In genomic region chr9:44213538-44213937, GRCm38 (mm10) we compare ENCODE assay signal across 20 mouse cellular contexts. TPM values are rescaled to one million over a fixed set of nuclear protein-coding genes. Genes with fewer than 3 reads are reported as not detected.
DNase-seq lines count a peak whose midpoint lies in the region; ATAC-seq and TF ChIP-seq lines count a peak whose summit lies in the region.
"Had no signal": no experiment of that assay in that cellular context is flagged by ENCODE, and none has a peak within 500 bp of the region (broad histone marks: within the 10 kb centered on the region; RNA-seq: fewer than 3 reads in every experiment).

No protein-coding gene starts in this region.

- peaks cover 2% of the 10 kb centered on the region; the same call in 1 of the 2 replicates for H3K4me1 ChIP-seq in spleen, adult 2 months (ENCODE audit: control insufficient read depth, insufficient read depth, insufficient read length)
- no peaks in the 10 kb centered on the region for H3K4me1 ChIP-seq in heart, embryonic 10.5 days
- no peaks in the 10 kb centered on the region for H3K4me1 ChIP-seq in intestine, embryonic 15.5 days (replicated peaks)
- H3K4me1 ChIP-seq: embryonic facial prominence, embryonic 13.5 days; midbrain, embryonic 10.5 days had no signal

- H3K9me3 ChIP-seq in heart, embryonic 10.5 days, result no peaks in the 10 kb centered on the region
- no peaks in the 10 kb centered on the region for H3K9me3 ChIP-seq in intestine, embryonic 15.5 days
- H3K9me3 ChIP-seq: embryonic facial prominence, embryonic 13.5 days; liver, embryonic 15.5 days had no signal

- no peak overlapping the region for H3K4me2 ChIP-seq in intestine, embryonic 15.5 days (replicated peaks)
- H3K4me2 ChIP-seq: embryonic facial prominence, embryonic 13.5 days; hindbrain, embryonic 14.5 days; liver, embryonic 15.5 days had no signal

- no peak for TF ChIP-seq POLR2A in spleen, adult 2 months (IDR thresholded peaks at IDR 0.05; ENCODE audit: low read depth, low read length)

- no peak for TF ChIP-seq CTCF in spleen, adult 2 months (IDR thresholded peaks at IDR 0.05; ENCODE audit: extremely low read depth, insufficient read depth, insufficient read length, insufficient replicate concordance)

- H3K36me3 ChIP-seq in spleen, adult 2 months (ENCODE audit: control insufficient read depth, insufficient read depth, low read length), result no peaks in the 10 kb centered on the region
- peaks cover 24% of the 10 kb centered on the region for H3K36me3 ChIP-seq in heart, embryonic 10.5 days
- no peaks in the 10 kb centered on the region for H3K36me3 ChIP-seq in intestine, embryonic 15.5 days

- peak overlapping the region; percentile 43; the same call in 1 of the 2 replicates for H3K27ac ChIP-seq in spleen, adult 2 months (ENCODE audit: insufficient read depth, low read length)
- no peak overlapping the region for H3K27ac ChIP-seq in heart, embryonic 10.5 days
- no peak overlapping the region for H3K27ac ChIP-seq in intestine, embryonic 15.5 days
- H3K27ac ChIP-seq: embryonic facial prominence, embryonic 13.5 days; hindbrain, embryonic 14.5 days; liver, embryonic 15.5 days; midbrain, embryonic 10.5 days had no signal

- no peaks in the 10 kb centered on the region for H3K27me3 ChIP-seq in spleen, adult 2 months (ENCODE audit: control insufficient read depth, insufficient read depth, low read length)
- H3K27me3 ChIP-seq in heart, embryonic 10.5 days (ENCODE audit: insufficient read depth, poor library complexity, severe bottlenecking), result no peaks in the 10 kb centered on the region
- H3K27me3 ChIP-seq in intestine, embryonic 15.5 days (replicated peaks), result no peaks in the 10 kb centered on the region
- H3K27me3 ChIP-seq: embryonic facial prominence, embryonic 13.5 days; liver, embryonic 15.5 days had no signal

- ATAC-seq in granulocyte monocyte progenitor cell, adult 5-6 weeks (replicated peaks; ENCODE audit: poor library complexity, severe bottlenecking), result peak; percentile 99
- peak; percentile 63; the same call in 1 of the 2 replicates for ATAC-seq in neutrophil, adult 5-6 weeks (ENCODE audit: extremely low read depth, insufficient number of reproducible peaks, low FRiP score, poor library complexity, severe bottlenecking)
- ATAC-seq in intestine, embryonic 15.5 days, result no peak
- ATAC-seq: intestine, embryonic 16.5 days; lung, postnatal 0 days had no signal

- 25% methylated on average over 14 of the region's 14 CpGs for WGBS in spleen, adult 2 months
- 97% methylated on average over 14 of the region's 14 CpGs for WGBS in heart, embryonic 10.5 days
- 94% methylated on average over 14 of the region's 14 CpGs for WGBS in intestine, embryonic 15.5 days

- peak in 1 of 2 experiments; percentile 6 for DNase-seq in spleen, adult 2 months (ENCODE audit: low read depth in 1 of 2, low spot score in 2 of 2)
- DNase-seq in spleen, adult 12 weeks (ENCODE audit: low spot score), result no peak
- DNase-seq in ZHBTc4 (ENCODE audit: low read depth, low spot score), result peak; percentile 24
- DNase-seq in heart, embryonic 10.5 days (ENCODE audit: low spot score), result no peak
- DNase-seq: cerebellum, adult 18-20 months; gastrocnemius, postnatal 25 days; heart, postnatal 14 days; thymus, postnatal 4 days had no signal

- no peak overlapping the region; the same call in 1 of the 2 replicates for H3K4me3 ChIP-seq in spleen, adult 2 months (ENCODE audit: extremely low read depth, insufficient read depth, insufficient read length)
- H3K4me3 ChIP-seq in heart, embryonic 10.5 days, result no peak overlapping the region
- no peak overlapping the region for H3K4me3 ChIP-seq in intestine, embryonic 15.5 days (replicated peaks)
- H3K4me3 ChIP-seq: embryonic facial prominence, embryonic 13.5 days; liver, embryonic 15.5 days; midbrain, embryonic 10.5 days had no signal

- H3K9ac ChIP-seq in intestine, embryonic 15.5 days, result no peak overlapping the region
- H3K9ac ChIP-seq: embryonic facial prominence, embryonic 13.5 days; hindbrain, embryonic 14.5 days; liver, embryonic 15.5 days had no signal

RNA-seq across cellular contexts. Expression of gene Cbl, which starts 20.3 kb away (rescaled TPM):
- polyA plus RNA-seq in spleen, adult 2 months (2012; rRNA removed), result 16.1 and 20.3 TPM in 2 replicates
- total RNA-seq in granulocyte monocyte progenitor cell, adult 5-6 weeks (2014; fragmentation: Nextera tagmentation), result 89.7 and 108 TPM in 2 replicates
- 40.3 and 42.9 TPM in 2 replicates for total RNA-seq in granulocyte monocyte progenitor cell, adult 5-6 weeks (2017)
- 89.2 and 92.0 TPM in 2 replicates for total RNA-seq in neutrophil, adult 5-6 weeks (2017)
- polyA plus RNA-seq in heart, embryonic 10.5 days (2016; fragmentation: Nextera tagmentation; extraction: Ambion mirVana), result 16.2 and 16.3 TPM in 2 replicates
- polyA plus RNA-seq in intestine, embryonic 15.5 days (2015; fragmentation: Nextera tagmentation; extraction: Ambion mirVana), result 13.2 and 14.8 TPM in 2 replicates

RNA-seq across cellular contexts. Expression of gene Ccdc153, which starts 26.9 kb away (rescaled TPM):
- polyA plus RNA-seq in spleen, adult 2 months (2012; rRNA removed), result not detected in 2 replicates
- not detected in 2 replicates for total RNA-seq in granulocyte monocyte progenitor cell, adult 5-6 weeks (2014; fragmentation: Nextera tagmentation)
- not detected in 2 replicates for total RNA-seq in granulocyte monocyte progenitor cell, adult 5-6 weeks (2017)
- not detected in 2 replicates for total RNA-seq in neutrophil, adult 5-6 weeks (2017)
- polyA plus RNA-seq in heart, embryonic 10.5 days (2016; fragmentation: Nextera tagmentation; extraction: Ambion mirVana), result not detected in 2 replicates
- polyA plus RNA-seq in intestine, embryonic 15.5 days (2015; fragmentation: Nextera tagmentation; extraction: Ambion mirVana), result not detected in 2 replicates
- total RNA-seq: gastrocnemius, postnatal 25 days had no signal
- polyA plus RNA-seq: embryonic facial prominence, embryonic 13.5 days; hindbrain, embryonic 14.5 days; intestine, embryonic 16.5 days; kidney, embryonic 16.5 days; limb, embryonic 14.5 days; liver, embryonic 15.5 days; midbrain, embryonic 10.5 days; neural tube, embryonic 14.5 days had no signal

RNA-seq across cellular contexts. Expression of gene Pdzd3, which starts 37.7 kb away (rescaled TPM):
- 0.07 and 0.08 TPM in 2 replicates for polyA plus RNA-seq in spleen, adult 2 months (2012; rRNA removed)
- not detected in 2 replicates for total RNA-seq in granulocyte monocyte progenitor cell, adult 5-6 weeks (2014; fragmentation: Nextera tagmentation)
- total RNA-seq in granulocyte monocyte progenitor cell, adult 5-6 weeks (2017), result 0.22 TPM in 1 of 2 replicates, not detected in the other
- 1.0 and 1.6 TPM in 2 replicates for total RNA-seq in neutrophil, adult 5-6 weeks (2017)
- polyA plus RNA-seq in heart, embryonic 10.5 days (2016; fragmentation: Nextera tagmentation; extraction: Ambion mirVana), result not detected in 2 replicates
- 11.7 and 12.9 TPM in 2 replicates for polyA plus RNA-seq in intestine, embryonic 15.5 days (2015; fragmentation: Nextera tagmentation; extraction: Ambion mirVana)
- polyA plus RNA-seq: liver, embryonic 15.5 days; midbrain, embryonic 10.5 days had no signal

RNA-seq across cellular contexts. Expression of gene Nlrx1, which starts 54.9 kb away (rescaled TPM):
- polyA plus RNA-seq in spleen, adult 2 months (2012; rRNA removed), result 8.4 and 10.7 TPM in 2 replicates
- total RNA-seq in granulocyte monocyte progenitor cell, adult 5-6 weeks (2014; fragmentation: Nextera tagmentation), result 4.9 and 11.1 TPM in 2 replicates
- 7.3 and 8.4 TPM in 2 replicates for total RNA-seq in granulocyte monocyte progenitor cell, adult 5-6 weeks (2017)
- 10.3 and 12.6 TPM in 2 replicates for total RNA-seq in neutrophil, adult 5-6 weeks (2017)
- polyA plus RNA-seq in heart, embryonic 10.5 days (2016; fragmentation: Nextera tagmentation; extraction: Ambion mirVana), result 3.1 and 4.7 TPM in 2 replicates
- polyA plus RNA-seq in intestine, embryonic 15.5 days (2015; fragmentation: Nextera tagmentation; extraction: Ambion mirVana), result 5.5 and 5.9 TPM in 2 replicates

Comparison
In these comparisons a context has a peak if more than half of its experiments do, and no peak if none do; other contexts are left out.
1. RNA of gene Pdzd3, which starts 37.7 kb away (polyA plus RNA-seq): 11.7 to 12.9 TPM in intestine, embryonic 15.5 days; 0.07 to 0.08 TPM in spleen, adult 2 months and not detected in heart, embryonic 10.5 days; every median in the first group is over 10 times any median in the second.